Mouse (Mus musculus) midbrain, embryonic 16.5 days (tissue): ENCODE results near the gene Kcnab3. TPM values are rescaled to one million over a fixed set of nuclear protein-coding genes. Genes with fewer than 3 reads are reported as not detected.

Experiments used
- ATAC-seq: fragments of 200-750 bp; cut with Nextera tagmentation; 2 replicates; pipeline ENCODE4 v1.8.0; 2017; ENCODE audit warnings: moderate TSS enrichment
- H3K27ac ChIP-seq: fragments of 300-500 bp; sonication (generic); 2 replicates; pipeline ENCODE4 v1.5.1; 2014; ENCODE audit warnings: mild to moderate bottlenecking, low read length, mixed read lengths
- H3K27me3 ChIP-seq: fragments of 300-500 bp; sonication (generic); 2 replicates; pipeline ENCODE4 v1.6.1; 2014; ENCODE audit warnings: low read depth, low read length, mixed read lengths; ENCODE audit not compliant: control insufficient read depth, insufficient read depth
- H3K36me3 ChIP-seq: fragments of 300-500 bp; sonication (generic); 2 replicates; pipeline ENCODE4 v1.6.1; 2014; ENCODE audit warnings: mild to moderate bottlenecking, low read length, moderate library complexity, mixed read lengths; ENCODE audit not compliant: control insufficient read depth, insufficient read depth
- H3K4me1 ChIP-seq: fragments of 300-500 bp; sonication (generic); 2 replicates; pipeline ENCODE4 v1.6.1; 2014; ENCODE audit warnings: mild to moderate bottlenecking, low read length, mixed read lengths; ENCODE audit not compliant: control insufficient read depth, insufficient read depth
- H3K4me2 ChIP-seq: fragments of 300-500 bp; sonication (generic); 2 replicates; pipeline ENCODE4 v1.6.1; 2014; ENCODE audit warnings: mild to moderate bottlenecking, low read length, mixed read lengths
- H3K4me3 ChIP-seq: fragments of 300-500 bp; sonication (generic); 2 replicates; pipeline ENCODE4 v1.5.1; 2014; ENCODE audit warnings: low read depth, mild to moderate bottlenecking, low read length, moderate library complexity, mixed read lengths
- H3K9ac ChIP-seq: fragments of 300-500 bp; sonication (generic); 2 replicates; pipeline ENCODE4 v1.6.1; 2014; ENCODE audit warnings: low read depth, low read length, mixed read lengths
- H3K9me3 ChIP-seq: fragments of 300-500 bp; sonication (generic); replicated peaks from 2 replicates; pipeline ENCODE4 v1.6.1; 2014; ENCODE audit warnings: mild to moderate bottlenecking, low read length, mixed read lengths; ENCODE audit not compliant: control insufficient read depth, poor library complexity, severe bottlenecking
- WGBS: fragments of 180-500 bp; shearing (Covaris S2); extraction: QIAGEN DNeasy Blood & Tissue Kit; methylation state at CpG from one replicate; pipeline ENCODE4 v1.1.7; 2014; 5-methylcytosine and 5-hydroxymethylcytosine counted together
- polyA plus RNA-seq: library from polyadenylated mRNA; unstranded; fragments of >200 nt; fragmentation: Nextera tagmentation; extraction: Ambion mirVana; gene quantifications from 2 replicates; pipeline ENCODE4 v1.2.1, GENCODE M21; 2015

Gene Kcnab3
- polyA plus RNA-seq, 1 experiment from 2014 or later = 5.3 TPM

GRCm38 (mm10) chr11:69366157-69366854, 40.2 kb downstream of the Kcnab3 start:
- ATAC-seq = peak; percentile 76
- H3K4me1 ChIP-seq = peaks cover 29% of the 10 kb centered on the region
- 0% methylated on average over 26 of the region's 26 CpGs for WGBS
- H3K9me3 ChIP-seq = no peaks in the 10 kb centered on the region
- H3K4me3 ChIP-seq = peak overlapping the region; percentile 92
- peaks cover 19% of the 10 kb centered on the region for H3K36me3 ChIP-seq
- peak overlapping the region; percentile 96 for H3K4me2 ChIP-seq
- peak overlapping the region; percentile 100 for H3K9ac ChIP-seq
- H3K27me3 ChIP-seq = no peaks in the 10 kb centered on the region
- peak overlapping the region; percentile 100 for H3K27ac ChIP-seq

DNA sequence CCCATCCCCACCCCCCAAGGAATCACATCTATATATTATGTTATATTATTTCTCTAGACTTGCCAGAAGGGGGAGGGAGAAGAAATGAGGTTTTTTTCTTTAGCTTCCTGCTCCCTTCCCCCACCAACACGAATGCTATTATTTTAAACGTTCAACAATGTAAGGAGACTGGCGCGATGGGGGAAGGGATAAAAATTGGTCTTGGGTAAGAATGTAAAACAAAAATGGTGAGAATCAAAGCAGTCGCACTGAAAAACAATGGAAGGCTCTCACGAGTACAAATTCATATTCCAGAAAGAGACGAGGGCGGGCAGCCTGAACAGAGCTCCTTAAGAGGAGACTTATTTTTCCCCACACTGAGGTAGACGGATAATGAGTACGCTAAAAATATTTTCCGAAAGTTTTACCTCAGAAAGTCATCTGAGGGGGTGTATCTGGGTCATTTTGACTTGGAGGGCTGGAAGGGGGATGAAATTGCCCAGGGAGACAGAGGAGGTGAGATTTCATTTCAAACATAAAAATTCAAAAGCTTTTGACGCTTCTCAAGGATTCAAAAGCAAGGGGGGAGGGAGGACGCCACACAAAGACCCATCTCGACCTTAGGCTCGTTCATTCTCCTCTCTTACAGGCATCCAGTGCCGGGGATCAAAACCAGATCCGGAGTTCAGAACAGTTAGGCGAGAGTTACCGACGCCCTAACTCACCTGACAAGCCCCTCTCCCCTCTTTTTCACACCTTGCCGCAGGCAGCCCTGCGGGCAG, 41.0 kb downstream of the Kcnab3 start:
- Histone ChIP-seq H3K27ac (peak overlapping the region; percentile 100), H3K4me2 (peak overlapping the region; percentile 96), H3K27me3 (no peaks in the 10 kb centered on the region), H3K36me3 (peaks cover 12% of the 10 kb centered on the region; the same call in 1 of the 2 replicates), H3K9me3 (no peaks in the 10 kb centered on the region), H3K4me3 (peak overlapping the region; percentile 92), H3K9ac (peak overlapping the region; percentile 100), H3K4me1 (peaks cover 36% of the 10 kb centered on the region)
- under 1% methylated on average over 22 of the region's 22 CpGs for WGBS
- ATAC-seq = no peak

DNA sequence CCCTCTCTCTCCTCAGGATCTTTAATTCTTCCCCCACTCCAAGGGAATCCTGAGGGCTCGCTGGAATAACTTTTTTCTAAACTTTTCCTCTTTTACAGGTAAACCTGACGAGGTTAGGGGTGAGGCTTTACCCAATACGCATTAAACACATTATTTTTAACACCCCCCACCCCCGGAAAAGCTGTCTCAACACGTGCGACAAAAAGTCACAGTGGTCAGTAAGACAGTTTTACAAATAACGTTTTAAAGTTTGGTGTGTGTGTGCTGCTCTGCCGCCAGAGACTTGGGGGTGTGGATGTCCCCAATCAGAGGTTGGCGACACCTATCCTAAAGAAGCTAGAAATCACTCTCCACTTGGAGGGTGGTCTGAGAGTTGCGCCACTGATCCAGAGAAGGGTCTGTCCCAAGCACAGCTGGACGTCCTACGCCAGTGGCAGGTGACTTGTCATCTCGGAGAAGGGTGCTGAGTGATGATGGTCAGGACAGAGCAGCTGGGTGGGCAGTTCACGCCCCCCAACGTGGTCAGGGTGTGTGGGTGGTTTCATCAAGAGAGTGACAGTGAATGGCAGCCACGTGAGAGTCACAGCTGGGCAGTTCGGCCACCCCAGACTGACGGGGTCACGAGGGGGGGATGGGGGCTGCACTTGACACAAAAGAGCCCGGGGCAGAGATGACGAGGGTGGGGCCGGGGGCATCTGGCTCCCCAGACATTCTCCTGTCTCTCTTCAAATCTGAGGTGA, 41.7 kb downstream of the Kcnab3 start:
- H3K36me3 ChIP-seq = 0 out of 2 replicates have a peak, but pooled peaks cover 8% of the 10 kb centered on the region
- peak overlapping the region; percentile 96 for H3K4me2 ChIP-seq
- H3K27ac ChIP-seq = peak overlapping the region; percentile 100
- ATAC-seq = peak; percentile 8; the same call in 1 of the 2 replicates
- H3K27me3 ChIP-seq = no peaks in the 10 kb centered on the region
- peak overlapping the region; percentile 92 for H3K4me3 ChIP-seq
- WGBS = 1% methylated on average over 22 of the region's 22 CpGs
- peak overlapping the region; percentile 100 for H3K9ac ChIP-seq
- peaks cover 39% of the 10 kb centered on the region for H3K4me1 ChIP-seq
- no peaks in the 10 kb centered on the region for H3K9me3 ChIP-seq

DNA sequence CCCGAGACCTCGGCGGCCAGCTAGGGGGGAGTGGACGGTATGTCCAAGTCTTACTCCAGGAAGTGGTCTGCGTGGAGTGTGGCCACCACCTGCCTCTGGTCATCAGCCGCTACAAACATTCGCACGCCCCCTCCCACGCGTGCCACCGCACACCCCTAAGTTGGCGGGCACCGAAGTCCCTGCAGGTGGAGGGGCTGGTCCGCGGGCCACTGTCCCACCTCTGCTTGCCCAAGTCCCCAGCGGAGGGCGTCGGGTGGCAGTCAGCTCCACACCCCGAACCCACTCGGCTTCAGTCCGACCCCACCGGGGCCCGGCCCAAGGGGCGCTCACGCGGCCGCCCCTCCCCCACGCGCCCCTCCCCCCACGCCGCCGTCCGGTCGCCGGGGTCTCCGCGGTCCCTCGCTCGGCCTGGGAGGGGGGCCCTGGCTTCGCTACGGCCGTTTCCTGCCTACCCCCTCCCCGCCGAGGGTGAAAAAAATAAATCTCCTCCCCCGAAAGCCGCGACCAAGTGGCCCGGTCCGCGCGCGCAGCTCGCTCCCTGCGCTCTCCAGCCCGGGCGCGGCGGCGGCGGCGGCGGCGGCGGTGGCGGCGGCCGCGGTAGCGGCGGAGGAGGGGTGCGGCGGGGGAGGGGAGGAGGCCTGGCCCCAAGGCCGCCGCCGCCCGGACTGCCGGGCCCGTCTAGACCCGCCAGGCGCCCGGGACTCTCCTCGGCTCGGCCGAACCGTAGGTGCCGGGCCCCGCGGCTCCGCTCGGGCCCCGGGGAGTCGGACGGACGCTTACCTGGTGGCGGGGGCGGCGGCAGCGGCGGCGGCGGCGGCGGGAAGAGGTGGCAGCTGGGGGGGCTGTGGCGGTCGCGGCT, 42.5 kb downstream of the Kcnab3 start:
- peaks cover 39% of the 10 kb centered on the region for H3K4me1 ChIP-seq
- peak overlapping the region; percentile 100 for H3K9ac ChIP-seq
- ATAC-seq = peak; percentile 6; the same call in 1 of the 2 replicates
- peak overlapping the region; percentile 96 for H3K4me2 ChIP-seq
- no peaks in the 10 kb centered on the region for H3K9me3 ChIP-seq
- peak overlapping the region; percentile 92 for H3K4me3 ChIP-seq
- peak overlapping the region; percentile 100 for H3K27ac ChIP-seq
- 0 out of 2 replicates have a peak, but pooled peaks cover under 1% of the 10 kb centered on the region for H3K36me3 ChIP-seq
- no peaks in the 10 kb centered on the region for H3K27me3 ChIP-seq
- under 1% methylated on average over 46 of the region's 106 CpGs for WGBS

GRCm38 (mm10) chr11:69369215-69369989, 43.3 kb downstream of the Kcnab3 start, which contains the start of gene Chd3:
TSS of gene Chd3 (minus strand) at chr11:69369406.
- WGBS = 4% methylated on average over 8 of the region's 34 CpGs
- peak within 1 kb of the TSS; percentile 92 for H3K4me3 ChIP-seq

GRCm38 (mm10) chr11:69369990-69370816, 44.1 kb downstream of the Kcnab3 start:
- no peak for ATAC-seq
- Histone ChIP-seq H3K9ac (peak overlapping the region; percentile 100), H3K36me3 (no peaks in the 10 kb centered on the region), H3K9me3 (no peaks in the 10 kb centered on the region), H3K27me3 (no peaks in the 10 kb centered on the region), H3K4me1 (peaks cover 29% of the 10 kb centered on the region), H3K27ac (peak overlapping the region; percentile 100), H3K4me3 (peak overlapping the region; percentile 92), H3K4me2 (peak overlapping the region; percentile 96)
- 13% methylated on average over 2 of the region's 2 CpGs for WGBS

More at GRCm38 (mm10) chr11:69369215-69369989, 43.3 kb downstream of the Kcnab3 start, which contains the start of gene Chd3:
- Histone ChIP-seq H3K27ac (peak within 1 kb of the TSS; percentile 100), H3K9me3 (no peaks in the 10 kb centered on the region), H3K27me3 (no peaks in the 10 kb centered on the region), H3K36me3 (no peaks in the 10 kb centered on the region), H3K4me2 (peak within 1 kb of the TSS; percentile 96), H3K4me1 (peaks cover 37% of the 10 kb centered on the region), H3K9ac (peak within 1 kb of the TSS; percentile 100)
- ATAC-seq = no peak

DNA sequence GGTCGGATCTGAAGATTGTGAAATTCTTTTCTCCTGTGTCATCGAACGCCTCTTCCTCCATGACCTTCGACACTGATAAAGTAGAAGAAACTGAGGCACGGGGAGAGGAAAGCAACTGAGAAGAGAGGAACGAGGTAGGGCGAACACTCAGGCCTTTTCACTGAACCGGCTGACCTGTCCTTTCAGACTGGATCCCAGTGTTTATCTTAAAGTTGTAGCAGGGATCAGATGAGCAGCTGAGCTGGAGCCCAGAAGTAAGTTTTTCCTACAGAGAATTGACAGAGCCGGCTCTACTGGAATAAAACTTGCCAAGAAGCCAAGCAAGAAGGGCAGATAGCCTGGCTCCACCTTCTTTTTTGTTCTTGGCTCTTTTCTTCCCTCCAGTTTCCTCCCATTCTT, 44.8 kb downstream of the Kcnab3 start:
- peak overlapping the region; percentile 77 for H3K27ac ChIP-seq
- no peaks in the 10 kb centered on the region for H3K9me3 ChIP-seq
- H3K4me3 ChIP-seq = peak overlapping the region; percentile 17
- H3K4me2 ChIP-seq = peak overlapping the region; percentile 39
- no peak for ATAC-seq
- no peaks in the 10 kb centered on the region for H3K36me3 ChIP-seq
- 0 out of 2 replicates have a peak overlapping the region, but pooled peaks have one; percentile 28 for H3K9ac ChIP-seq
- H3K4me1 ChIP-seq = peaks cover 23% of the 10 kb centered on the region
- H3K27me3 ChIP-seq = no peaks in the 10 kb centered on the region
- 11% methylated on average over 9 of the region's 9 CpGs for WGBS
